Comparison of ENCODE assay signal across 27 mouse cellular contexts in the genomic region with DNA sequence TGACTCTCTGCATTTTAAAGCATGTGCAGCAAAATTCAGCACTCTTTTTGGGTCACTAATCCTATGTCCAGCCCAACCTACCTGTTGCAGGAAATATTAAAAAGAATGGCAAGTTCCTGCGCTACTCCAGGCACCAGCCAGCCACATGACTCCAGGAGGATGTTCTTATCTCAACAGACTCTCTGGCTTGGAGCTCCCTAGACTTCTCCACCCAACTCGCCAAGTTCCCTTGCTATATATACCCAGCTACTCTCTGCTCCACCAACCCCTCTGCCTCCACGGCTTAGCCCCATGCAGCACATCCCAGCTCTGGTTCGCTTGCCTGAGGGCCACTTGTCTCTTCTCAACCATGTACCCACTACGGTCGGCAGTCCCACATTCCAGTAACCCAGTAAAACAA. TPM values are rescaled to one million over a fixed set of nuclear protein-coding genes. Genes with fewer than 3 reads are reported as not detected.
DNase-seq lines count a peak whose midpoint lies in the region; ATAC-seq and TF ChIP-seq lines count a peak whose summit lies in the region.
"Had no signal": no experiment of that assay in that cellular context is flagged by ENCODE, and none has a peak within 500 bp of the region (broad histone marks: within the 10 kb centered on the region; RNA-seq: fewer than 3 reads in every experiment).

No protein-coding gene starts in this region.

- intact Hi-C loops in heart, postnatal 10 days (cut with DNase I), result no loop called here

- H3K4me3 ChIP-seq in heart, embryonic 10.5 days, result no peak overlapping the region
- H3K4me3 ChIP-seq in liver, embryonic 14.5 days (ENCODE audit: insufficient read depth in 1 of 2, low read depth in 2 of 2, low read length in 2 of 2), result no peak overlapping the region
- H3K4me3 ChIP-seq in liver, postnatal 0 days (ENCODE audit: low read depth, low read length), result no peak overlapping the region
- H3K4me3 ChIP-seq: embryonic facial prominence, embryonic 10.5 days; embryonic facial prominence, embryonic 13.5 days; gastrocnemius, adult 2 months; heart, embryonic 13.5 days; hindbrain, embryonic 10.5 days; hindbrain, embryonic 13.5 days had no signal

- ATAC-seq in liver, embryonic 14.5 days (ENCODE audit: insufficient read depth), result peak; percentile 47; the same call in 1 of the 2 replicates
- no peak for ATAC-seq in liver, postnatal 0 days
- 0 out of 2 replicates have a peak, but pooled peaks have one; percentile 42 for ATAC-seq in megakaryocyte progenitor cell, adult 5-6 weeks (replicated peaks; ENCODE audit: poor library complexity)
- ATAC-seq: forebrain, embryonic 14.5 days; forebrain, postnatal 0 days; hindbrain, embryonic 16.5 days had no signal

- H3K4me1 ChIP-seq in heart, embryonic 10.5 days, result peaks cover 5% of the 10 kb centered on the region
- H3K4me1 ChIP-seq in liver, embryonic 14.5 days (replicated peaks; ENCODE audit: control insufficient read depth in 2 of 2, insufficient read depth in 2 of 2, low read length in 1 of 2), result peaks cover 6 to 8% of the 10 kb centered on the region in 2 experiments; a peak in 3 of 4 replicates
- no peaks in the 10 kb centered on the region for H3K4me1 ChIP-seq in liver, postnatal 0 days (ENCODE audit: insufficient read depth)
- H3K4me1 ChIP-seq: embryonic facial prominence, embryonic 10.5 days; embryonic facial prominence, embryonic 13.5 days; hindbrain, embryonic 10.5 days; hindbrain, embryonic 13.5 days had no signal

- no peaks in the 10 kb centered on the region for H3K9me3 ChIP-seq in heart, embryonic 10.5 days
- H3K9me3 ChIP-seq in liver, embryonic 14.5 days (ENCODE audit: control insufficient read depth, low read length), result no peaks in the 10 kb centered on the region
- H3K9me3 ChIP-seq in liver, postnatal 0 days (ENCODE audit: low read length), result no peaks in the 10 kb centered on the region
- H3K9me3 ChIP-seq: embryonic facial prominence, embryonic 13.5 days; G1E; heart, embryonic 13.5 days; hindbrain, embryonic 10.5 days; hindbrain, embryonic 13.5 days had no signal

- no peak overlapping the region for H3K4me2 ChIP-seq in liver, embryonic 14.5 days (ENCODE audit: low read depth)
- H3K4me2 ChIP-seq in liver, postnatal 0 days (ENCODE audit: low read depth, low read length), result no peak overlapping the region
- H3K4me2 ChIP-seq: embryonic facial prominence, embryonic 13.5 days; heart, embryonic 13.5 days; hindbrain, embryonic 13.5 days had no signal

- TF ChIP-seq EP300 in liver, embryonic 14.5 days (IDR thresholded peaks at IDR 0.05; ENCODE audit: low read depth), result no peak
- TF ChIP-seq EP300 in liver, postnatal 0 days (IDR thresholded peaks at IDR 0.05; ENCODE audit: low read depth), result no peak

- 0 out of 2 replicates have a peak, but pooled peaks cover under 1% of the 10 kb centered on the region for H3K36me3 ChIP-seq in heart, embryonic 10.5 days
- H3K36me3 ChIP-seq in liver, embryonic 14.5 days (replicated peaks; ENCODE audit: control insufficient read depth, insufficient read depth, low read depth), result peaks cover 2% of the 10 kb centered on the region
- H3K36me3 ChIP-seq in liver, postnatal 0 days (replicated peaks; ENCODE audit: insufficient read depth, low read length), result no peaks in the 10 kb centered on the region
- H3K36me3 ChIP-seq: embryonic facial prominence, embryonic 10.5 days; embryonic facial prominence, embryonic 13.5 days; G1E; hindbrain, embryonic 10.5 days; hindbrain, embryonic 13.5 days had no signal

- DNase-seq in heart, postnatal 10 days, result peak; percentile 15 to 19
- no peak for DNase-seq in heart, embryonic 10.5 days (ENCODE audit: low spot score)
- DNase-seq in liver, embryonic 14.5 days (ENCODE audit: low read depth in 3 of 3, low spot score in 3 of 3), result no peak
- no peak for DNase-seq in liver, postnatal 0 days
- no peak for DNase-seq in retina, embryonic 14.5 days (ENCODE audit: low spot score)
- DNase-seq in spleen, postnatal 14 days (ENCODE audit: low spot score in 2 of 2), result no peak
- DNase-seq: adrenal gland, adult 2 months; adrenal gland, postnatal 14 days; B cell, adult 2 months; cerebellum, adult 11 months; cerebellum, adult 2 months; cerebellum, postnatal 10 days; cerebellum, postnatal 36 days; embryo, embryonic 11 days; forebrain, postnatal 0 days; gastrocnemius, adult 2 months; gastrocnemius, postnatal 14 days had no signal

- TF ChIP-seq CTCF in liver, embryonic 14.5 days (IDR thresholded peaks at IDR 0.05; ENCODE audit: low read depth), result no peak
- no peak for TF ChIP-seq CTCF in liver, postnatal 0 days (IDR thresholded peaks at IDR 0.05; ENCODE audit: low read depth)

- no peak overlapping the region for H3K9ac ChIP-seq in liver, embryonic 14.5 days (replicated peaks)
- no peak overlapping the region for H3K9ac ChIP-seq in liver, postnatal 0 days (replicated peaks)
- H3K9ac ChIP-seq: embryonic facial prominence, embryonic 13.5 days; forebrain, postnatal 0 days; heart, embryonic 13.5 days; hindbrain, embryonic 13.5 days had no signal

- H3K27ac ChIP-seq in heart, embryonic 10.5 days, result no peak overlapping the region
- no peak overlapping the region for H3K27ac ChIP-seq in liver, embryonic 14.5 days
- no peak overlapping the region for H3K27ac ChIP-seq in liver, postnatal 0 days (ENCODE audit: low read depth)
- H3K27ac ChIP-seq: embryonic facial prominence, embryonic 10.5 days; embryonic facial prominence, embryonic 13.5 days; gastrocnemius, adult 2 months; heart, embryonic 13.5 days; hindbrain, embryonic 10.5 days; hindbrain, embryonic 13.5 days had no signal

- H3K27me3 ChIP-seq in heart, embryonic 10.5 days (ENCODE audit: insufficient read depth, poor library complexity, severe bottlenecking), result no peaks in the 10 kb centered on the region
- no peaks in the 10 kb centered on the region for H3K27me3 ChIP-seq in liver, embryonic 14.5 days (ENCODE audit: control insufficient read depth, insufficient read depth, low read length)
- no peaks in the 10 kb centered on the region for H3K27me3 ChIP-seq in liver, postnatal 0 days (ENCODE audit: insufficient read depth, low read length)
- H3K27me3 ChIP-seq: CH12.LX; embryonic facial prominence, embryonic 13.5 days; heart, embryonic 13.5 days; hindbrain, embryonic 13.5 days had no signal

- WGBS in heart, embryonic 10.5 days, result 55% methylated on average over 6 of the region's 6 CpGs
- WGBS in liver, embryonic 14.5 days (ENCODE audit: insufficient replicate concordance), result 53% methylated on average over 6 of the region's 6 CpGs
- WGBS in liver, postnatal 0 days (ENCODE audit: insufficient replicate concordance), result 69% methylated on average over 6 of the region's 6 CpGs

RNA-seq across cellular contexts. Expression of a gene that starts 12.5 kb away (rescaled TPM):
- 1 to 10 TPM; 6.5 to 8.2 TPM for total RNA-seq in heart, postnatal 10 days (2021)
- polyA plus RNA-seq in heart, embryonic 10.5 days (2016; fragmentation: Nextera tagmentation; extraction: Ambion mirVana), result 38.9 and 64.4 TPM in 2 replicates
- 22.3 and 31.4 TPM in 2 replicates for polyA plus RNA-seq in liver, embryonic 14.5 days (2012; rRNA removed)
- 52.1 and 54.8 TPM in 2 replicates for polyA plus RNA-seq in liver, embryonic 14.5 days (2014; fragmentation: Nextera tagmentation; extraction: Ambion mirVana)
- 78.3 and 79.2 TPM in 2 replicates for polyA plus RNA-seq in liver, postnatal 0 days (2015; fragmentation: Nextera tagmentation; extraction: Ambion mirVana)
- total RNA-seq in megakaryocyte progenitor cell, adult 5-6 weeks (2015), result 29.0 and 36.9 TPM in 2 replicates
- 55.3 and 76.6 TPM in 2 replicates for total RNA-seq in megakaryocyte progenitor cell, adult 5-6 weeks (2017)

RNA-seq across cellular contexts. Expression of a gene that starts 40.9 kb away (rescaled TPM):
- total RNA-seq in heart, postnatal 10 days (2021), result 10 to 100 TPM; 82.7 to 83.3 TPM
- 77.8 TPM in 2 replicates for polyA plus RNA-seq in heart, embryonic 10.5 days (2016; fragmentation: Nextera tagmentation; extraction: Ambion mirVana)
- 12.0 and 16.3 TPM in 2 replicates for polyA plus RNA-seq in liver, embryonic 14.5 days (2012; rRNA removed)
- 41.5 and 44.0 TPM in 2 replicates for polyA plus RNA-seq in liver, embryonic 14.5 days (2014; fragmentation: Nextera tagmentation; extraction: Ambion mirVana)
- polyA plus RNA-seq in liver, postnatal 0 days (2015; fragmentation: Nextera tagmentation; extraction: Ambion mirVana), result 48.1 and 49.9 TPM in 2 replicates
- total RNA-seq in megakaryocyte progenitor cell, adult 5-6 weeks (2015), result 41.5 and 50.1 TPM in 2 replicates
- total RNA-seq in megakaryocyte progenitor cell, adult 5-6 weeks (2017), result 22.3 and 29.4 TPM in 2 replicates

Comparison
In these comparisons a context has a peak if more than half of its experiments do, and no peak if none do; other contexts are left out.
1. DNase-seq: peak in heart, postnatal 10 days (2 of 2); none in heart, embryonic 10.5 days (single experiment), liver, embryonic 14.5 days (0 of 3), liver, postnatal 0 days (single experiment), retina, embryonic 14.5 days (single experiment) and spleen, postnatal 14 days (0 of 2).